Mouse (Mus musculus): ENCODE data around the gene Igf2bp3. TPM values are rescaled to one million over a fixed set of nuclear protein-coding genes. Genes with fewer than 3 reads are reported as not detected.

Igf2bp3 gene
- total RNA-seq, 2 experiments from 2014 or later, result 0.27 TPM; not detected in 1

Other genes starting within 250 kb of the Igf2bp3 start
- gene Doxl2, start 240.0 kb downstream of the Igf2bp3 start, total RNA-seq (2021), result not detected
- gene Svs1, start 228.1 kb downstream of the Igf2bp3 start, total RNA-seq (2021), result not detected
- gene Gpnmb, start 178.4 kb downstream of the Igf2bp3 start, total RNA-seq (2021), result 1 to 10 TPM; 2.1 to 2.2 TPM
- 10 to 100 TPM; 22.8 to 28.3 TPM for gene Malsu1, start 141.2 kb downstream of the Igf2bp3 start, total RNA-seq (2021)
- 10 to 100 TPM; 73.6 to 78.1 TPM for gene Tra2a, start 49.1 kb upstream of the Igf2bp3 start, total RNA-seq (2021)
- 10 to 100 TPM in 1 of 2 experiments, 1 to 10 TPM in 1; 9.7 to 11.4 TPM for gene Ccdc126, start 104.3 kb upstream of the Igf2bp3 start, total RNA-seq (2021)
- gene Fam221a, start 152.8 kb upstream of the Igf2bp3 start, total RNA-seq (2021), result 1 to 10 TPM in 1 of 2 experiments, under 1 TPM in 1; 0.69 to 1.1 TPM
- gene Stk31, start 180.6 kb upstream of the Igf2bp3 start, total RNA-seq (2021), result 1 to 10 TPM; 1.3 to 1.6 TPM

Data from layer of hippocampus, postnatal 25 days (tissue).